Mouse (Mus musculus) forebrain, embryonic 11.5 days (tissue): ENCODE measurements around the gene D11Wsu47e. TPM values are rescaled to one million over a fixed set of nuclear protein-coding genes. Genes with fewer than 3 reads are reported as not detected.

Experiments used
- ATAC-seq: fragments of 200-750 bp; cut with Nextera tagmentation; replicated peaks from 2 replicates; pipeline ENCODE4 v1.8.0; 2017; ENCODE audit warnings: moderate TSS enrichment; ENCODE audit not compliant: low FRiP score
- DNase-seq: peaks from one replicate; pipeline ENCODE4 v3.0.0-alpha.2; 2017; ENCODE audit warnings: low spot score
- H3K27ac ChIP-seq: fragments of 300-500 bp; sonication (generic); 2 replicates; pipeline ENCODE4 v1.5.1; 2014; ENCODE audit warnings: low read depth, low read length
- H3K27me3 ChIP-seq: fragments of 300-500 bp; sonication (generic); 2 replicates; pipeline ENCODE4 v1.6.1; 2014; ENCODE audit warnings: mild to moderate bottlenecking, low read length, mixed read lengths; ENCODE audit not compliant: control insufficient read depth, insufficient read depth
- H3K36me3 ChIP-seq: fragments of 300-500 bp; sonication (generic); 2 replicates; pipeline ENCODE4 v1.6.1; 2014; ENCODE audit warnings: mild to moderate bottlenecking, low read length, moderate library complexity, mixed read lengths; ENCODE audit not compliant: control insufficient read depth, insufficient read depth
- H3K4me1 ChIP-seq: fragments of 300-500 bp; sonication (generic); replicated peaks from 2 replicates; pipeline ENCODE4 v1.6.1; 2014; ENCODE audit warnings: low read length, mixed read lengths; ENCODE audit not compliant: control insufficient read depth, insufficient read depth
- H3K4me2 ChIP-seq: fragments of 300-500 bp; sonication (generic); 2 replicates; pipeline ENCODE4 v1.6.1; 2014; ENCODE audit warnings: low read depth, mild to moderate bottlenecking, low read length, moderate library complexity, mixed read lengths; ENCODE audit not compliant: severe bottlenecking
- H3K4me3 ChIP-seq: fragments of 300-500 bp; sonication (generic); 2 replicates; pipeline ENCODE4 v1.5.1; 2014; ENCODE audit warnings: low read depth, low read length
- H3K9ac ChIP-seq: fragments of 300-500 bp; sonication (generic); 2 replicates; pipeline ENCODE4 v1.6.1; 2014; ENCODE audit warnings: low read length
- H3K9me3 ChIP-seq: fragments of 300-500 bp; sonication (generic); 2 replicates; pipeline ENCODE4 v1.6.1; 2016; ENCODE audit warnings: low read length, mixed read lengths; ENCODE audit not compliant: control insufficient read depth
- WGBS: fragments of 180-500 bp; shearing (Covaris S2); extraction: QIAGEN DNeasy Blood & Tissue Kit; methylation state at CpG from one replicate; pipeline ENCODE4 v1.1.7; 2014; 5-methylcytosine and 5-hydroxymethylcytosine counted together
- polyA plus RNA-seq: library from polyadenylated mRNA; unstranded; fragments of >200 nt; fragmentation: Nextera tagmentation; extraction: Ambion mirVana; gene quantifications from 2 replicates; pipeline ENCODE4 v1.2.1, GENCODE M21; 2014

The D11Wsu47e gene
- polyA plus RNA-seq, 1 experiment from 2014 or later, result 26.5 TPM

DNA sequence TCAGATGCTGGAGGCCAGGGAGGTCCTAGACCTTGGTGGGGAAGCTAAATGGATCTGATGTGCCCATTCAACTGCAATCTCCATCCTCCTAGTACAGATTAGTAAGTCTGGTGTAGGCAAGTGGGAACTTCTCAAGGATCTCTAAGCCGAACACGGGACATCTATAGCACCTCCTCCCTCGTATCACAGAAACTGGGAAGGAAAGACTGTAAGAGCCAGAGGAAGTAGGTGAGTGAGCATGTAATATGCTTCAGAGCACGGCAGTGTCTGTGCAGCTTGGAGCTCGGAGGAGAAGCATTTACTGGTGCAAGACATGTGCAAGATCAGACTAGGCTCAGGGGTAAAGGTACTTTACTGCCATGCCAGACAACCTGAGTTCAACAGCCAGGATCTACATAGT lies 15.4 kb upstream of the D11Wsu47e start:
- no peak for DNase-seq
- no peaks in the 10 kb centered on the region for H3K9me3 ChIP-seq
- peaks cover 3% of the 10 kb centered on the region; the same call in 1 of the 2 replicates for H3K36me3 ChIP-seq

DNA sequence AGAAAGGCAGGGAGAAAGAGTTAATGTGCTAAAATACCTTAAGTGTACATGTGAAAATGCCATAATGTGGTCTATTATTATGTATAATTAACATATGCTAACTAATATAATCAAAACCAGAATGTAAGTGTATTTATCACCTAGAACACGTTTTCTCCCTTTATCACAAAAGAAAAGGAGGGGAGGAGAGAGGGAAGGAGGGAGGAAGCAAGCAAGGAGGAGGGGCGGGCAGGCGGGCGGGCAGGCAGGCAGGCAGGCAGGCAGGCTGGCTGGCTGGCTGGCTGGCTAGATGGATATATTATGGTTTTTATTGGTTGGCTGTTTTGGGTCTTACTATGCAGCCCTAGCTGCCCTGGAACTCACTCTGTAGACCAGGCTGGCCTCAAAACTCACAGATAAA lies 14.5 kb upstream of the D11Wsu47e start:
- no peaks in the 10 kb centered on the region for H3K4me1 ChIP-seq
- no peaks in the 10 kb centered on the region for H3K9me3 ChIP-seq
- DNase-seq (no peak), ATAC-seq (no peak)
- H3K4me3 ChIP-seq, result no peak overlapping the region
- 84% methylated on average over 4 of the region's 4 CpGs for WGBS
- H3K4me2 ChIP-seq, result no peak overlapping the region
- no peaks in the 10 kb centered on the region for H3K27me3 ChIP-seq
- H3K27ac ChIP-seq, result no peak overlapping the region
- peaks cover 3% of the 10 kb centered on the region; the same call in 1 of the 2 replicates for H3K36me3 ChIP-seq
- no peak overlapping the region for H3K9ac ChIP-seq

More for the DNA sequence above, 15.4 kb upstream of the D11Wsu47e start:
- no peak overlapping the region for H3K27ac ChIP-seq
- H3K9ac ChIP-seq, result no peak overlapping the region
- ATAC-seq, result no peak
- H3K4me2 ChIP-seq, result no peak overlapping the region
- WGBS, result 95% methylated on average over 5 of the region's 5 CpGs
- H3K27me3 ChIP-seq, result no peaks in the 10 kb centered on the region
- no peaks in the 10 kb centered on the region for H3K4me1 ChIP-seq
- no peak overlapping the region for H3K4me3 ChIP-seq

DNA sequence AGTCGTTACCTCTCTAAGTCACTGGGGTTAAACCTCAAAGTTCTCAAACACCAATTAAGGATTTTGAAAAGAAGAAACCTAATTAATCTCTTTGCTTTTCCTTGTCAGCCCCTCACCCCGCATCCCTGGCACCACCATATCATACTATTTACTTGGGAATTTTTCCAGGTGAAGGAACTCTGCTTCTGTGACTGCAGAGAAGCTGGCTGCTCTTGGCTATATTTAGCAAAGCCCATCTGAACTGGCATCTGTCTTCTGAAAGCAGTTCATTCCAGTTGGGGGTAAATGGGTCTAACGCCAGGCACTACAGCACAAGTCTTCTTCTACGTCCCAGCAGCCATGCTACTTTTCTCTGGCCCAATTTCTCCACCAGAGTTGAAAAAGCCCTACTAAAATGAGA lies 10.6 kb upstream of the D11Wsu47e start:
- Histone ChIP-seq H3K4me2 (no peak overlapping the region), H3K4me3 (no peak overlapping the region), H3K27me3 (no peaks in the 10 kb centered on the region), H3K4me1 (no peaks in the 10 kb centered on the region), H3K27ac (no peak overlapping the region), H3K9me3 (no peaks in the 10 kb centered on the region), H3K36me3 (peaks cover 3% of the 10 kb centered on the region; the same call in 1 of the 2 replicates), H3K9ac (no peak overlapping the region)
- 93% methylated on average over 4 of the region's 4 CpGs for WGBS
- DNase-seq, result no peak
- no peak for ATAC-seq

DNA sequence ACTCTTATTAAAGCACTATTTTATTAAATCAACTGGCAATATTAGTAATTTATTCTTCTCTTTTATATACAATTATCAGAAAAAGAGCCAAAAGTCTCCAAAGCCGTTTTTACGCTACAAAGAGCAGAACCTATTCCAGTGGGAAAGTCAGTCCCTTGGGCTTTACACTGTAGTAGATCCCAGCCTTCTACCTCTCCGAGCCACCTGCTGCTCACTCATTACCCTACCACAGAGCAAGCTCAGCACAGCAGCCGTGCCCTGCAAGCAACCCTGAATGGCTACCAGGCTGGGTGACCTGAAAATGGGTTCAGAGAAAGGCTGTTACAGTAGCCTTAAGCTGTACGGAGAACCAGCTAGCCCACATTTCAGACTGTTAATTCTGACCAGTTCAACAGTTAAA lies 9.6 kb upstream of the D11Wsu47e start:
- DNase-seq (no peak), ATAC-seq (no peak)
- Histone ChIP-seq H3K4me3 (no peak overlapping the region), H3K4me2 (no peak overlapping the region), H3K36me3 (peaks cover 3% of the 10 kb centered on the region; the same call in 1 of the 2 replicates), H3K27me3 (no peaks in the 10 kb centered on the region), H3K9ac (no peak overlapping the region), H3K9me3 (no peaks in the 10 kb centered on the region), H3K27ac (no peak overlapping the region), H3K4me1 (no peaks in the 10 kb centered on the region)
- 86% methylated on average over 5 of the region's 5 CpGs for WGBS

DNA sequence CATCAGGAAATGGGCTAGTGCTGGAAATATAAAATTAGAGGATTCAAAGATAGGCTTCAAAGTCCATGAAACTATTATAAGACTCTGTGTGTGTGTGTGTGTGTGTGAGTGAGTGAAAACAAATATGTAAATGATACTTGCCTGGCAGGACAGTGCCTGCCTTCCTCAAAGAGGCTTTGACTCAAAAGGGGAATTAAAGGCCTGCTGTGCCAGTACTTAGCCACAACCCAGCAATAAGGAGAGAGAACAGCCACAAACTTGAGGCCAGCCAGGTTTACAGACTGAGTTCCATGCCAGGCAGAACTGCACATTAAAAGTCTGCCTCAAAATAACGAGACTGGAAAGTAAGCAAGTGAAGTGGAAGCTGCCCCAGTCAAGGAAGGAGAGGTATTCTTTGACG lies 7.4 kb upstream of the D11Wsu47e start:
- H3K36me3 ChIP-seq, result peaks cover 3% of the 10 kb centered on the region; the same call in 1 of the 2 replicates
- H3K4me2 ChIP-seq, result no peak overlapping the region
- 70% methylated on average over 2 of the region's 2 CpGs for WGBS
- no peak overlapping the region for H3K4me3 ChIP-seq
- ATAC-seq (no peak), DNase-seq (no peak)
- no peak overlapping the region for H3K9ac ChIP-seq
- H3K9me3 ChIP-seq, result no peaks in the 10 kb centered on the region
- H3K27me3 ChIP-seq, result no peaks in the 10 kb centered on the region
- no peaks in the 10 kb centered on the region for H3K4me1 ChIP-seq
- no peak overlapping the region for H3K27ac ChIP-seq

DNA sequence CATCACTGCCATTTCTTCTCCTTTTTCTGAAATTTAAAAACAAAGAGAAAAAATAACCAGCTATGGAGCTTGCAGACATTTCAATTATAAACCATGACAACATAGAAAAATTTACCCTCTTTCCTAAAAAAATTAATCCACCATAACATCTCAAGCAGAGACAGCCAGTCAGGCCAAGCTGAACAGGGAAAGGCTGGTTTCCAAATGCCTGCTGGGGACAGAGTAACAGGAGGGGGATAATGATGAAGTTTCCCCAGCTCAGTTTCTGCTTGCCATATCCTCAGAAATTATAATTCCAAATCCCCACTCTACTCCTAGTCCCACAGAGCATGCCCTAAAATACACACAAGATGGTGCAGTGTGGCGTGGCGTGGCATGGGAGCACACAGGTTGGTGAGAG lies 6.8 kb upstream of the D11Wsu47e start:
- Histone ChIP-seq H3K4me3 (no peak overlapping the region), H3K4me1 (peaks cover under 1% of the 10 kb centered on the region; the same call in 1 of the 2 replicates), H3K4me2 (no peak overlapping the region), H3K9ac (no peak overlapping the region), H3K27ac (no peak overlapping the region), H3K36me3 (peaks cover 3% of the 10 kb centered on the region; the same call in 1 of the 2 replicates), H3K9me3 (no peaks in the 10 kb centered on the region), H3K27me3 (no peaks in the 10 kb centered on the region)
- ATAC-seq, result no peak
- WGBS, result 99% methylated on average over 2 of the region's 2 CpGs
- no peak for DNase-seq

DNA sequence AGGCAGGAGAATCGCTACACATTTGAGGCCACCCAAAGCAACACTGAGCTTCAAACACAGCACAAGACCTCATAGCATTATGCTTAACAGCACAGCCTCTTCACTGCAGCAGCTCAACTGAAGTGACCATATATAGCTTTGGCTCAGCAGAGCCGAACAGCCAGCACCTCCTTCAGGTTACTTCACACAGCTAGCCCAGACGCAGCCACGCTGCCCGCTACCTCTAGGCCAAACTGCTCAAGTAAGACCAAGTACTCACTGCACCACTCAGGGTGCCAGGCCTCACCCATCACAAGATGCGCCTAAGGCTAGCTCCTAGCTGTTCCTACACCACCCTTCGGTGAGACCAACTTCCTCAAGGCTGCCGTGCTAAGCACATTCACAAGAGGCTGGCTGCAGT lies 5.8 kb upstream of the D11Wsu47e start:
- H3K4me3 ChIP-seq, result no peak overlapping the region
- no peak overlapping the region for H3K27ac ChIP-seq
- 87% methylated on average over 8 of the region's 8 CpGs for WGBS
- DNase-seq (no peak), ATAC-seq (no peak)
- peaks cover 3% of the 10 kb centered on the region; the same call in 1 of the 2 replicates for H3K4me1 ChIP-seq
- H3K9me3 ChIP-seq, result no peaks in the 10 kb centered on the region
- H3K4me2 ChIP-seq, result no peak overlapping the region
- 0 out of 2 replicates have a peak, but pooled peaks cover under 1% of the 10 kb centered on the region for H3K36me3 ChIP-seq
- no peaks in the 10 kb centered on the region for H3K27me3 ChIP-seq
- H3K9ac ChIP-seq, result no peak overlapping the region

DNA sequence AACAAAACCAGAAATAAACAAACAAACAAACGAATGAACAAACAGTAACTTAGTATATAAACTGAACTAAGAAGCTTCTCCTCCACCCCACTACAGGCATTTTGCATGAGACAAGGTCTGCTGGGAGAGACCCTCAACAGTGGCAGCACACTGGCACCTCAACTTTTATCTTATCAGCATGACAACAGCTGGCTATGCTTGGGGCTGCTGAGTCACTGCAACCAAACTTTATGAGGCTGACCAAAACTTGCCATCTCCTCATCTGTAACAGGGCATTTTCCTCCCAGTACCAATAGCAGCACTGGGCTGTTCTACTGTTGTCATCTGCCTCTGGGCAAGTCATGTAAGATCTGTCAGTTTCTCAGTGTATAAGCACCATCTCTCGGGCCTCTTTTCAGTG lies 3.3 kb upstream of the D11Wsu47e start:
- WGBS, result 88% methylated on average over 2 of the region's 2 CpGs
- H3K27me3 ChIP-seq, result no peaks in the 10 kb centered on the region
- H3K4me1 ChIP-seq, result peaks cover 11% of the 10 kb centered on the region
- no peaks in the 10 kb centered on the region for H3K9me3 ChIP-seq
- no peak overlapping the region for H3K9ac ChIP-seq
- H3K4me3 ChIP-seq, result no peak overlapping the region
- no peaks in the 10 kb centered on the region for H3K36me3 ChIP-seq
- ATAC-seq (no peak), DNase-seq (no peak)
- H3K27ac ChIP-seq, result no peak overlapping the region
- no peak overlapping the region for H3K4me2 ChIP-seq

DNA sequence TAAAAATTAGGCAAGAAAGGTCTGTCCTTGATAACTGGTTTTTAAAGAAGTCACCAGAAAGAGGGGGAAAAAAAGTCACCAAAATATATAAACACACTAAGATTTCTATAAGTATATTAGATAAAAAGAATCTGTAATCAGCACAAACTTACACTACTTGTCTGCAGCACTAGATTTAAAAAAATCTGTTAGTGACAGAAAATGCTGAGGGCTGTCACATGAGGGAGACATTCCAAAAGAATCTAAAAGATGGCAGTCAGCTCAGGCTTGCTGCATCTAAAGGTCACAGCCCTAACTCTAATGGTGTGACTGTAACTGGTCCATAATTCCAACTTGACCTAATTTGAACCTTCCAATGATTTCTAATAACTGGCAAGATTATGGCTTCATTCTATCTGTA lies 2.2 kb upstream of the D11Wsu47e start:
- Histone ChIP-seq H3K9ac (no peak overlapping the region), H3K4me3 (no peak overlapping the region), H3K9me3 (no peaks in the 10 kb centered on the region), H3K36me3 (no peaks in the 10 kb centered on the region), H3K27ac (no peak overlapping the region), H3K4me1 (peaks cover 11% of the 10 kb centered on the region), H3K27me3 (no peaks in the 10 kb centered on the region), H3K4me2 (peak overlapping the region; percentile 79; the same call in 1 of the 2 replicates)
- ATAC-seq, result no peak
- no peak for DNase-seq
